Mouse (Mus musculus) G1E (cell line): ENCODE data around the gene Chrm3. TPM values are rescaled to one million over a fixed set of nuclear protein-coding genes. Genes with fewer than 3 reads are reported as not detected.

ENCODE experiments used
- ATAC-seq: 2 replicates; pipeline ENCODE4 v1.8.0; 2016; ENCODE audit warnings: mild to moderate bottlenecking; ENCODE audit not compliant: insufficient number of reproducible peaks, poor library complexity, low FRiP score, severe bottlenecking; ENCODE audit errors: extremely low read depth
- DNase-seq: peaks from one replicate; pipeline ENCODE4 v3.0.0; 2012; ENCODE audit warnings: low spot score
- H3K27me3 ChIP-seq: 2 replicates; pipeline ENCODE4 v1.6.1; 2012; ENCODE audit warnings: mild to moderate bottlenecking, low read length, inconsistent platforms; ENCODE audit not compliant: insufficient read depth
- H3K36me3 ChIP-seq: replicated peaks from 2 replicates; pipeline ENCODE3; 2012; ENCODE audit warnings: mild to moderate bottlenecking, inconsistent platforms
- H3K4me1 ChIP-seq: 2 replicates; pipeline ENCODE4 v1.6.1; 2012; ENCODE audit warnings: low read depth, low read length, inconsistent platforms, mixed read lengths; ENCODE audit not compliant: insufficient read depth
- H3K4me3 ChIP-seq: 2 replicates; pipeline ENCODE4 v1.5.1; 2012; ENCODE audit warnings: low read depth, mild to moderate bottlenecking, inconsistent platforms, low read length, moderate library complexity, mixed read lengths
- H3K9me3 ChIP-seq: replicated peaks from 2 replicates; pipeline ENCODE4 v1.6.1; 2012; ENCODE audit warnings: inconsistent platforms
- CTCF ChIP-seq: IDR thresholded peaks from 2 replicates; pipeline ENCODE4 v1.5.1; 2012; ENCODE audit warnings: low read depth, low read length, inconsistent platforms, mixed read lengths
- GATA1 ChIP-seq: IDR thresholded peaks from 2 replicates; pipeline ENCODE4 v1.6.1; 2012; ENCODE audit warnings: borderline replicate concordance, low read length, inconsistent platforms, mixed read lengths
- GATA2 ChIP-seq: IDR thresholded peaks from 2 replicates; pipeline ENCODE4 v1.6.1; 2012; ENCODE audit warnings: low read depth, low read length, inconsistent platforms, borderline replicate concordance
- POLR2AphosphoS5 ChIP-seq: IDR thresholded peaks from 2 replicates; pipeline ENCODE4 v1.6.1; 2012; ENCODE audit warnings: low read depth, low read length, inconsistent platforms; ENCODE audit not compliant: insufficient replicate concordance
- TAL1 ChIP-seq: conservative IDR thresholded peaks from 2 replicates; pipeline ENCODE4 v1.6.1; 2012; ENCODE audit warnings: low read depth, low read length, inconsistent platforms, mixed read lengths
- polyA plus RNA-seq: library from polyadenylated mRNA; stranded (reverse); fragments of >175 nt; gene quantifications from 2 replicates; pipeline ENCODE4 v1.2.3, GENCODE M21; 2012
- total RNA-seq, 2 experiments: library from RNA; stranded (forward) in 1 of 2; stranded (reverse) in 1 of 2; fragments of 200-1000 nt in 1 of 2; fragments of >200 nt in 1 of 2; fragmentation: Nextera tagmentation in 1 of 2; gene quantifications; 2 replicates each; pipeline ENCODE4 v1.2.3; 2014 to 2017

Gene Chrm3
- total and polyA plus RNA-seq, 3 experiments, result 0.16 TPM; not detected in 2

GRCm38 (mm10) chr13:10295160-10295559, 65.5 kb downstream of the Chrm3 start:
- no peaks in the 10 kb centered on the region for H3K4me1 ChIP-seq
- ATAC-seq (no peak), DNase-seq (no peak)
- no peak overlapping the region for H3K4me3 ChIP-seq
- no peaks in the 10 kb centered on the region for H3K27me3 ChIP-seq
- TF ChIP-seq POLR2AphosphoS5, result no peak
- TF ChIP-seq GATA2, result no peak
- no peak for TF ChIP-seq CTCF
- no peak for TF ChIP-seq TAL1
- TF ChIP-seq GATA1, result no peak
- H3K9me3 ChIP-seq, result no peaks in the 10 kb centered on the region
- no peaks in the 10 kb centered on the region for H3K36me3 ChIP-seq

- Histone ChIP-seq H3K36me3 (no peaks in the 10 kb centered on the region), H3K9me3 (no peaks in the 10 kb centered on the region), H3K27me3 (no peaks in the 10 kb centered on the region), H3K4me3 (no peak overlapping the region), H3K4me1 (no peaks in the 10 kb centered on the region)
- ATAC-seq (no peak), DNase-seq (no peak)
- TF ChIP-seq POLR2AphosphoS5 (no peak), GATA1 (no peak), GATA2 (no peak), TAL1 (no peak), CTCF (no peak)
These were observed 76.3 kb downstream of the Chrm3 start for GRCm38 (mm10) chr13:10284331-10284730.

- no peaks in the 10 kb centered on the region for H3K27me3 ChIP-seq
- DNase-seq, result no peak
- no peaks in the 10 kb centered on the region for H3K36me3 ChIP-seq
- no peaks in the 10 kb centered on the region for H3K4me1 ChIP-seq
- no peak for ATAC-seq
- H3K9me3 ChIP-seq, result no peaks in the 10 kb centered on the region
- H3K4me3 ChIP-seq, result no peak overlapping the region
- no peak for TF ChIP-seq TAL1
- TF ChIP-seq POLR2AphosphoS5, result no peak
- no peak for TF ChIP-seq CTCF
- TF ChIP-seq GATA2, result no peak
- no peak for TF ChIP-seq GATA1
These were observed 85.7 kb downstream of the Chrm3 start for GRCm38 (mm10) chr13:10274907-10275306.

- Histone ChIP-seq H3K27me3 (no peaks in the 10 kb centered on the region), H3K36me3 (no peaks in the 10 kb centered on the region), H3K4me1 (no peaks in the 10 kb centered on the region), H3K9me3 (no peaks in the 10 kb centered on the region), H3K4me3 (no peak overlapping the region)
- DNase-seq (no peak), ATAC-seq (no peak)
- no peak for TF ChIP-seq GATA1
- no peak for TF ChIP-seq POLR2AphosphoS5
- TF ChIP-seq CTCF, result no peak
- no peak for TF ChIP-seq TAL1
- no peak for TF ChIP-seq GATA2
These were observed 96.9 kb downstream of the Chrm3 start for GRCm38 (mm10) chr13:10263784-10264183.

DNA sequence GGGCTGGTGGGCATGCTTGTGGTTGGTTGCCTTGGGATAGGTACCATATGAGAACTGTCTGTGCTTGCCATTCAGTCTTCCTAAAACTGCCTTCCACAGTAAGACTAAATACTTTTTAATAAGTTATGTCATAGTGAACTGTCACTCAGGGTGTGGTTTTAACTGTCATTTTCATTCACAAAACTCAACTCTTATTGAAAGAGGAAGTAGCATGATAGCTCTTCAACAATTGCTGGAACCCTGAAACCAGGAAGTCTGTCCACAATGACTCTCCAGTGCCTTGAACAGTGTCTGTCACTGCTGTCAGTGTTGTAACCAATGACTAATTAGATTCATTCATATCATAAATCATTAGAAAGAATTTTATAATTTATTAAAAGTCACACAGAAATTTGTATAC, 107.6 kb downstream of the Chrm3 start:
- H3K4me3 ChIP-seq, result no peak overlapping the region
- peak; percentile 89 for ATAC-seq
- peak; percentile 8 for DNase-seq

GRCm38 (mm10) chr13:10251499-10252179, 109.0 kb downstream of the Chrm3 start:
- Histone ChIP-seq H3K27me3 (no peaks in the 10 kb centered on the region), H3K4me1 (peaks cover 8% of the 10 kb centered on the region; the same call in 1 of the 2 replicates), H3K36me3 (no peaks in the 10 kb centered on the region), H3K9me3 (no peaks in the 10 kb centered on the region), H3K4me3 (no peak overlapping the region)
- ATAC-seq, result no peak
- DNase-seq, result no peak
- TF ChIP-seq CTCF (no peak), TAL1 (no peak), GATA2 (no peak), POLR2AphosphoS5 (no peak), GATA1 (no peak)

More for the DNA sequence above, 107.6 kb downstream of the Chrm3 start:
- no peaks in the 10 kb centered on the region for H3K27me3 ChIP-seq
- no peaks in the 10 kb centered on the region for H3K9me3 ChIP-seq
- TF ChIP-seq GATA1, result no peak
- peaks cover 8% of the 10 kb centered on the region; the same call in 1 of the 2 replicates for H3K4me1 ChIP-seq
- H3K36me3 ChIP-seq, result no peaks in the 10 kb centered on the region
